Mouse (Mus musculus) forelimb bud, embryonic 11.5 days (tissue): ENCODE data around the gene C2cd4d.

ENCODE experiments used
- DNase-seq: peaks from one replicate; pipeline ENCODE4 v3.0.0-alpha.2; 2012; ENCODE audit warnings: low read depth, low spot score

Gene C2cd4d

DNA sequence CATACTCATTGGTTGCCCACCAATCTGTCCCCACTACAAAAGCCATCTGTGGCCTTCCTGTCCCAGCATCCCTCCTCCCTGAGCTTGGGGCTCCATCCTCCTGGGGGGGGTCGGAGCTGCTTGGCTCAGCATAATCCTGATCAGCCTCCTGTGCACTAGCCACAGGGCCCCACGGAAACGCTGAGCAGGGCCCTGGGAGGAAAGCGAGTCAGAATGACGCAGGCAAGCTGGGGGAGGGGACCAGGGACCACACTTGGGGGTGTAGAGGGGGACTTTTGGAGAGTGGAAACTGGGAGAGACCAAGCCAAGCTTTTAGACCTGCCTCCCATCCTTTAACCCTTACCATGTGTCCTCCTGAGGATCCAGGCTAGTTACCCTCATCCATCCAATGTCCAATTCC lies 13.6 kb downstream of the C2cd4d start:
- no peak for DNase-seq

DNA sequence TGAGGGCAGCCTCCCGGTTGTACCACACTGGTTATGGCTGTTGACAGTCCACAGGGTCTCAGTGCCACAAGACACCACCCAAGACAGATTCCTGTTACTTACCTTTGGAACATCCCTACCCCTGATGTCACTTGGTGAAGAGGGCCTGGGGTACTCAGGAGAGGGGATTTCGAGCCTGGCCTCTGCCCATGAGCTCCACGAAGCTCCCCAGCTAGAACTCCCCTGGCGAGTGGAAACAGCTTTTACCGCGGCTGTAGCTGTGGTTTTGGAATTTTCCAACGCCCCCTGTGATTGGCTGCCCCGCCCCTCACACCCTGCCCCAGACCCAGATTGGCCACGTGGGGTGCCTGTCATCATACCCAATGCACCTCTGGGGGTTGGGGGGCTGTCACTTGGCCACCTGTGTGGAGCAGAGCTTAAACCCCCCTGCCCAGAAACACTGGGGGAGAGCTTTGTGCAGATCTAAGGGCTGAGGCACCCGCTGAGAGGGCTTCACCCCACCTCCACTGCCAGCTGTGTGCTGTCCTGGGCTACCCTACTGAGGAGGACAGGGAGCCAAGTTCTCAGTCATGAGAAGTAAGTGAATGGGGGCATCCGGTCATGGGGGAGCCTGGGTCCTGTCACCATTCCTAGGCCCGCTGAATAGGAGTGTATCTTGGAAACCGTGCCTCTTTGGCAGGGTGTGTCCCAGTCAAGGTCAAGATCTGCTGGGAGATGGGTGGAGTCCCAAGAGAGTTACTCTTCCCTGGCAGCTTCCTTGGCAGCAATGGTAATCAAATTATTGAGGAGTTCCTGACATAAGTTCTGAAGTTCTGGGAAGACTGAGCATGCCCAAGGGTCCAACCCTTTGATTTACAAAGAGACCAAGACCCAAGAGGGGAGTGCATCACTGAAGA lies 15.0 kb downstream of the C2cd4d start:
- DNase-seq: no peak

DNA sequence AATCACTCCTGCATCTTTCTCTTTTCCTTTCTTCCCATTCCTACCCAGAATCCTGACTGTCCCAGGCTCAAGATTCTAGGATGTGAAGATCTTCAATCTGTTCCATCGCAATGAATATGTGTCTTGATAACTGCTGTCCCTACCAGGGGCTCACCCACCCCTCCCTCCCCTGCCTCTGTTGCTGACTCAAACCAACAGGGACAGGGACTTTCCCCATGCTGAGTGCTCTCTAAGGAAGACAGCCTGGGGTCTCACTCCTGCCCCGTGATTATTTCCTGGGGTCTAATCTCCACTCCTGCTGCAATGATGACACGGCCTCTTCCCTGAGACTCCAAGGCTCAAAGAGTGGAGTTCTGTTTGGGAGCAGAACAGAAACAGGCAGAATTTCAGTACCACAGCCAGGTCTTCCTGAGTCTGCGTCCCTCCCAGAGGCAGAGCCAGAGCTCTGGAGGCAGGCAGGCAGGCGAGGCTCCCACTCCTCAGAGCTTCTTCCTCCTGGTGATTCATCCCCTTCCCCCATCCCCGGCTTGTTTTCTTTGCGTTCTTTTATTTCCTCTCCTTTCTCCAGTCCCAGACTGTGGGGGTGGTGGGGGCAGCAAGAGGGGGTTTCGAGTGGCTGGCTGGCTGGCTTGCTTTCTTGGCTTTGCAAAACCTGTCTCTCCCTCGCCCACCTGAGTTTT lies 17.7 kb downstream of the C2cd4d start:
- no peak for DNase-seq

DNA sequence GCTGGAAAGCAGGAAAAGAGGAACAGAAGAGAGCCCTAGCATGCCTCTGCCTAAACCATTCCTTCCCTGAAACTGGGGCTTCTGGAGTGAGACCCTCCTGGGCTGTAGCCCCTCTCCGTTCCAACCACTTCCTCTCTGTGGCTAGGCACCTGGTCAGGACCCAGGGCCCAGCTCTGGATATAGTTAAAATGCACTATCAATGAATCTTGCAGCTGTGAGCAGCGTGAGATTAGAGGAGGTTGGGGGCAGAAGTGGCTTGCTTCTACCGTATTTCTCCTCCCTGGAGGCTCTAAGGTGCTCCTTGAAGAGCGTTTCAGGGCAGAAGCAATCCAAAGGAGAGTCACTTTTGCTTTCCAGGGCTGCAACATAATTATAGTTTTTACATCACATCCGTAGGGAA lies 20.1 kb downstream of the C2cd4d start:
- no peak for DNase-seq

DNA sequence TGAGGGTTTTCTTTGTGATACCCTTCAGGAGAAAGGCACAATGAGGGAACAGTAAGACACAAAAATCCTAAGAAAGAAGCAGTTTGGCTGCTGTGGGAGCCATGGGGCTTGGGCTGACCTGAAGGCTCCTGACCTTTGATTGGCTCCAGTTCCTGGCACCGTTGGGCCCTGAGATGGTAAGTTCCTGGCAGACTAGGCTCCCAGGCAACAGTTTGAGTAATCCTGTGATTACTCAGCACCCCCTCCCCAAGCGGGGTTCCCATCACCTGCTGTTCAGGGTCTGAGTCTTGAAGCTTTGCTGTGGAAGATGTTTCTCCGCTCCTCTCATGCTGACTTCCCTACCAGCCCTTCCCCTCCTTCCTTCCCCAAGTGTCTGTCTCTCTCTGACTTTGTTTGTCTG lies 21.2 kb downstream of the C2cd4d start:
- no peak for DNase-seq

DNA sequence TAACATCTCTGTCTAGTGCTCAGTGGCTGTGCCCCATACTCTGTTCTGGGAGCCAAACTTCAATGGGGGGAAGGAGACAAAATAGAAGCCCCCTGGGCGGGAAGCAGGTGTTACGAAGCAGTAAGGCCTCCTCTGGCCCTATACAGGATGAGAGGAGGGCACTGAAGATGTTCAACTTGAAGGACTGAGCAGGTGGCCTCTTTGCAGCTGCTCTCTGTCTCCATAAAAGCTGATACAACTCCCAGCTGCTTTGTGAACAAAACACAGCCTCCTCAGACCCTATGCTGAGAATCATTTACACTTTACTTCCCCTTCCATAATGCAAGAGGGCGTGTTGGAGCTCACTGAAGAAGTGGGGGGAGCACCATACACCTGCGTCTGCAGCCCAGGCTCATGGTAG lies 24.4 kb downstream of the C2cd4d start:
- DNase-seq: no peak

DNA sequence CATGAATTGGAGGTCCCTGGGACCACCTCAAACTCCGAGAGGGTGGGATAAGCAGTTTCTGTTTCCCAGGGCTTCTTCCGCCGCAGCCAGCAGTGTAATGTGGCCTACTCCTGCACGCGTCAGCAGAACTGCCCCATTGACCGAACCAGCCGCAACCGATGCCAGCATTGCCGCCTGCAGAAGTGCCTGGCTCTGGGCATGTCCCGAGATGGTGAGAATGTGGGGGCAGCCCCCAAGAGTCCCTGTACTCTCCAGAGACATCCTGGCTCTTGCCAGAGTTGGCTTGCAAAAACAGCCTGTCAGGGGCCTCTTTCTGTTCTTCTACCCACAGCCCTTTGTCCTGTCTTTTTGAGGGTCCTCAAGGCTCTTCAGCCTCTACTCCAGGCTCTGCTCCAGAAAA lies 25.2 kb downstream of the C2cd4d start:
- no peak for DNase-seq

DNA sequence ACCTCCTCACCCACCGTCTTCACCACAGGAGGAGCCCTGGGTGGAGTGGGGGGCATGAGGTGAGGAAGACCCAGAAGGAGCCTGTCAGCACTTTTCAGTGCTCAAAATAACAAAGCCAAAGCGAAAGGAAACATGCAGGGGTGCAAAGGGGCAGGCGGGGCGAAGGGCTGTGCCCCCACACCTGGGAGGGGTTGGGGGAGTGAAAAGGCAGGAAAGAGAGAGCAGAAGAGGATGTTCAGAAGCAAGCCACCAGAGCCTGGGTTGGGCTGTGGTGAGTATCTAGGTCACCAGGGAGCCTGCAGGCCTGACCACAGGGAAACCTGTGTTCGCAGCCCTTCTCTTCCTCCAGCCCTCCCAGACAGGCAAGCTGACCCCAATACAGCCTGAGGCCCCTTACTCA lies 25.8 kb downstream of the C2cd4d start:
- DNase-seq: no peak

DNA sequence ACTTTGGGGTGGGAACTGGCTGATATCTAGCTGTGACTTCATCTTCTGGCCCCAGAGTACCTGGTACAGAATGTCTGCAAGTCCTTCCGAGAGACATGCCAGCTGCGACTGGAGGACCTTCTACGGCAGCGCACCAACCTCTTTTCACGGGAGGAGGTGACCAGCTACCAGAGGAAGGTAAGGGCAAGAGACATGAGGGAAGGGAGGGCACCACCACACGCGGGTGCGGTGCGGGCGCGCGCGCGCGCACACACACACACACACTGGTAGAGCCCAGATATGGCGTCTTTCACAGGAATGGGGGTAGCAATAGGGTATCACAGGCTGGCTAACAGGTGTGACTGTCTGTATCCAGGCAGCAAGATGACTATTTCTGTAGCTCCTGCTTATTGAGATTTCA lies 27.2 kb downstream of the C2cd4d start:
- DNase-seq: no peak

DNA sequence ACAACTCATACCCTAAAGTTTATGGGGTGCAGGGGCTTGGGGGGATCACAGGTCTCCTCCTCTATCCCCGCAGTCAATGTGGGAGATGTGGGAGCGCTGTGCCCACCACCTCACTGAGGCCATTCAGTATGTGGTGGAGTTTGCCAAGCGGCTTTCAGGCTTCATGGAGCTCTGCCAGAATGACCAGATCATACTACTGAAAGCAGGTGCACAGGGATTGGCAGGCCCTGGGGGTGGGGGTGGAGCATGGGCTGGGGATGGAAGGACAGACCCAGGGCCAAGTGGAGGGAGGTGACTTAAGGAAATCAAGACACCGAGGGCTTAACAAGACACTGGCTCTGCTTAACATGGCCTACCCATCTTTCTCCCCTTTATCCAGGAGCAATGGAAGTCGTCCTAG lies 28.8 kb downstream of the C2cd4d start:
- DNase-seq: no peak

DNA sequence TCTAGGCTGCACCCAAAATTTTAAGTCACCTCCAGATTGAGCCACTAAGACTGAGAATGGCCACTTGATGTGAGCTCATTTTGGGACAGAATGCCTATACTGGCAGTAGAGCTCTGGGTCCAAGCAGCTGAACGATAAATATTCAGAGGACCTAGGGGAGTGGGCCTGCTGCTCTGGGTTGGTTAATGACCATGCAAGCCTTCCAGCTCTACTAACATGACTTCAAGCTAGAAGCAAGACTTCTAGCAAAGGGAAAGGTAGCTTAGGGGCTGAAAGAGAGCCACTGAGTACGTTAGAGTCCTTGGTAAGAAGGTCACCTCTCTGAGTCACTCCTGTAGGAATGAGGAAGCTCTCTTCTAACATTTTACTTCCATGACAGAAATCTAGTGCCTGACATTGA lies 29.9 kb downstream of the C2cd4d start:
- no peak for DNase-seq

DNA sequence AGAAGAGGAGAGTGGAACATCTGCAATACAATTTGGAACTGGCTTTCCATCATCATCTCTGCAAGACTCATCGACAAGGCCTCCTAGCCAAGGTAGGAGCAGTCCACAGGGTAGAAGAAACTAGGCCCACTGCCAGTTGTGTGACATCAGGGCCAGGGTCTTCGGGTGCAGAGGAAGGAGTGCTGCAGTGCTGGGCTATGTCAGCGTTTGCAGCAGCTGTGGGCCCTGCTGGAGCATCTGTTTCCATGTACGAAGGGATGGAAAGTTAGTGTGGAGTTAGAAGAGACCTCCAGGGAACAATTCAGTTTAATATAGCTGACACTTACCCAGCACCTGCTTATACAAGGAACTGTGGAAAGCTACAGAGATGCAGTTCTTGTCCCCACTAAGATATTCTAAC lies 30.8 kb downstream of the C2cd4d start:
- DNase-seq: no peak

DNA sequence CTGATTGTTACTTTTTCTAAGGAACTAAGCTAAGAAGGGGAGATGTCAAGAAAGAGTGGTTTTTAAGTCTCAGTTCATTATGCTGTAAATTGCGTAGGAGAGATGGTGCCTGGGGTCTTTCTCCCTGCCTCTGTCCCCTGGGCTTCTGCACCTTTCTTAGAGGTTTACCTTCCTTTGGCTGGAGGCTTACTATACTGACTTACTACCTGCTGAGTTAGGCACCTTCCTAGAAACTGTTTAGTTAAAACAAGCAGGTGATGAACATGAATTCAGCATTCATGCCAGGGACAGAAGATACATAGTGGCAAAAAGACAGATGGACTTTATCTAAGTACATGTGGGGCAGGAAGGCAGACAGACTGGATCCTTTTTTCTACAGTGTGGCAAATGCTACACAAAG lies 34.1 kb downstream of the C2cd4d start:
- no peak for DNase-seq

DNA sequence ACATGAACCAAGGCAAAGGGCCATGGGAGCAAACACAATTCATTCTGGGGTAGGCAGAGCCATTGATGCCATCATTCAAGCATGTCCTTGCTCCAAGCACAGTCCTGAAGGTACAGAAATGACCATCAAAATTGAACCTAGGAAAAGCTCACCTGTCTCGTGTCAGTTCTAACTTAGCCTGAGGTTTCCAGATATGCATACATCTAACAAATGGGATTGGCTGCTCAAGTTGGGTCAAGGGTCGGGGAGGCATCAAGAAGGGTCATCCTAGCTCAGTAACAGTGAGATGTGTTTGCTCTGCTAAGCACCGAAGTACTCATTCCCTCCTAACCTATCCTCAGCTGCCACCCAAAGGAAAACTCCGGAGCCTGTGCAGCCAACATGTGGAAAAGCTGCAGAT lies 34.6 kb downstream of the C2cd4d start:
- DNase-seq: no peak

DNA sequence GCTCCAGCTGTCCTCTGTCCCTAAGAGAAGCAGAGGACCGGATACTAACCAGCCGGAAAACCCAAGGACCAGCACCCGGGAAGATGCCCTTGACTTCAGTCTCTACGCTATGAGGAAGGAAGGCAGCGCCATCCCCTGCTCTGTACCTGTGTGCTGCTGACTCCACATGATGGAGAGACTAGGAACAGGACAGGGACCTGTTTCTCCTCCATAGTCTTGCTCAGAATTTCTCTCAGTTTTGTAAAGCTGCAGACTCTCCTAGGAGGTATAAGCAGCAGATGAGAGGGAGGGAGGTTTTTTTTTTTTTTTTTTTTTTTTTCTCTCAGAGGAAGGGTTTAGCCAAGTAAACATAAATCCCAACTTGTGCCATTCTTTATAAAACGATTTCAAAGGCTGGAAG lies 36.0 kb downstream of the C2cd4d start, which contains the start of gene Lingo4:
Gene Lingo4, plus strand, starts transcription at position 301 of the 400 bp plus-strand sequence.
- no peak for DNase-seq

DNA sequence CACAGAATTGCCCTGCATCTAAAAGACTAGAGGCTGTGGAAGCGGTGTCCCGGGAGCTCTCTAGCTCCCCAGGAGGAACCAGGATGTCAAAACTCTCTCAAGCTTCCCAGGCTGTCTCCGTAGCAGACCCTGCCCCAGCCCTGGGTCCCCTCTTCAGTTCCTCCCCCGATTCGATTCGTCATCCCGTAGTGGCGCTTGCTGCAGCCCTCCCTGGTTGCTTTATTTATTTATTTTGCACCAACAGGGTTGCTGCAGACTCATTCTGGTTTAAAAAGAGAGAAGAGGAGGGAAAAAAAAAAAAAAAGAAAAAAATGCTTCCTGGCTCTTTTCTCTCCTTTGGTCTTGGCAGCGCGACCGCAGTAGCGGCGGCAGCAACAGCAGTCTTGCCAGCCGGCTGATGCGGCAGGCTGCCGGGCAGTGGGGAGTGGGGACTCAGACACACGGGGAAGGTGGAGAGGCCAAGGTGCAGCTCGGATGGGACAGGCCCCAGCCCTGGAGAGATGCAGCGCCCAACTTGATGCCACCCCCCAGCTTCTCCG lies 36.8 kb downstream of the C2cd4d start:
- DNase-seq: no peak

DNA sequence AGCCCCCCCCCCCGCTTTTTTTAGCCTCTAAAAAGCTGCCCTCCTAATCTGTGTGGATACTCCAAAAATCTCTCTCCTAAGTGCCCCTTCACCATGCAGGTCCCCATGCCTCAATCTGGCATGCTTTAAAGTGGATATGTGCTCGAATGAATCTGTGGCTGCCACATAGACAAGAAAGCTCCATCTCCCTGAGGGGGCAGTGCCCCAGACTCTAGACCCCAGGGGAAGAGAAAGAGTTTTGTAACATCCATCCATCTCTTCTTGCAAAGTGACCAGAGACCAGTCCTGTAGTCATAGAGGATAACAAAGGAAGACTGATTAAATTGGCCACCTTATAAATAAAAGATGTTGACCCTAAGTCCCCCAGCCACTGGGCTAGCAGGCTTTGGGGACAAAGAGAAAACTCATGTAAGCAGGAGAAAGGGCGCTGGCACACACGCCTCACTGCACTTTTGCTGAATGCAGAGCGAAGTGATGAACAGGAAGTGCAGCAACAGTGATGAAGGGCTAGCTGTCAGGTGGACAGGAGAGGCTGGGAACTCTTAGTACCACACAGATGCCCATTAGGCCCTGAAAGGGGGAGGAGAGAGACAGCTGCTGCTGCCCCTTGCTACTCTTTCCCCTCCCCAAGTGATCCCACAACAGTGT lies 37.5 kb downstream of the C2cd4d start:
- no peak for DNase-seq

DNA sequence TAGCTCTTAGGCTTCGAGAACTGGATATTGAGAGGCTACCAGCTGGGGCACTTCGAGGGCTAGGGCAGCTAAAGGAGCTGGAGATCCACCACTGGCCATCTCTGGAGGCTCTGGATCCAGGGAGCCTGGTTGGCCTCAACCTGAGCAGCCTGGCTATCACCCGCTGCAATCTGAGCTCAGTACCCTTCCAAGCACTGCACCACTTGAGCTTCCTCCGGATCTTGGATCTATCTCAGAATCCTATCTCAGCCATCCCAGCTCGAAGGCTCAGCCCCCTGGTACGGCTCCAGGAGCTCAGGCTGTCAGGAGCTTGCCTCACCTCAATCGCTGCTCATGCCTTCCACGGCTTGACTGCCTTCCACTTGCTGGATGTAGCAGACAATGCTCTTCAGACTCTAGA lies 40.2 kb downstream of the C2cd4d start:
- no peak for DNase-seq

DNA sequence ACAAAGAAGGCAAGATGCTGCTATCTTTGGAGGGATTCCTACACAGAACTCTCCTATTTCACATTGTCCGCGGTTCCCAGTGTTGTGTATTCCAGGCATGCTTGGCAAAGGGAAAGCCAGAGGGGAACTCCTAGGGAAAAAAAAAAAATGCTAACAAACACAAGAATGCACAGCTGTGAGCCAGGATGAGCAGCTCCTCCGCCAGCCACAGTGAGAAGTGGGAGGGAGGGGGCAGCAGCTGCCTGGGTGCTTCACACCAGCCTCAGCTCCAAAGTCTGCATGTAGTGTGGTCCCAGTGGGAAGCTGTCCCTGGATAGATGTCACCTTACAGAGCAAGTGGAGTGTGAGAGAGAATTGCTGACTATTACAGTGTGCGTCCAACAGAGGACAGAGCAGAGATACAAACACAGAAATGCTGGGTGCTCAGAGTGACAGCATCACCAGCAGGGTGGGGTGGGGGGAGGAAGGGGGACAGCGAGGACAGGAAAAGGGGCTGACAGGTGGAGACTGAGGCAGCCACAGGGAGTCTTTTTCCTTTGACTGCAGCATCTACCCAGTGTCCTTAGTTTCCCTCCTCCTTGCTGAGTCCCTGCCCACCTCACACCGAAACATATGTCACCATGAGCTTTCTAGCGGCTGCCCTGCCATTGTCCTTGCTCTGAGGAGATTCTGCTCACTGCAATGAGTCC lies 42.3 kb downstream of the C2cd4d start:
- no peak for DNase-seq

DNA sequence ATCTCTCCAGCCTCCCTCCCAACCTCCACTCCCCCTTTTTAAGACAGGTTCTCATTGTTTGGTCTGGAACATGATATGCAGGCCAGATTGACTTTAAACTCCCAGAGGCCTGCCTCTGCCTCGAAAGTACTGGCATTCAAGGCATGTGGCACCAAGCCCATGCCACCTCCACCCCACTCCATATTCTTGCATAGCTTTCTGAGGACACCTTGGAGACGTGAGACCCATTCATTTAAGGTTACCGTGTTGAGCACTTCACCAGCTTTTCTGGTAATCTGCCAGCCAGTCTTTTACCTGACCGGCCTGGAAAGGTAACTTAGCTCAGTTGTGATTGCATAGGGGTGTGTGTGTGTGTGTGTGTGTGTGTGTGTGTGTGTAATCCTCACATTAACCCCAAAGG lies 43.3 kb downstream of the C2cd4d start:
- no peak for DNase-seq

DNA sequence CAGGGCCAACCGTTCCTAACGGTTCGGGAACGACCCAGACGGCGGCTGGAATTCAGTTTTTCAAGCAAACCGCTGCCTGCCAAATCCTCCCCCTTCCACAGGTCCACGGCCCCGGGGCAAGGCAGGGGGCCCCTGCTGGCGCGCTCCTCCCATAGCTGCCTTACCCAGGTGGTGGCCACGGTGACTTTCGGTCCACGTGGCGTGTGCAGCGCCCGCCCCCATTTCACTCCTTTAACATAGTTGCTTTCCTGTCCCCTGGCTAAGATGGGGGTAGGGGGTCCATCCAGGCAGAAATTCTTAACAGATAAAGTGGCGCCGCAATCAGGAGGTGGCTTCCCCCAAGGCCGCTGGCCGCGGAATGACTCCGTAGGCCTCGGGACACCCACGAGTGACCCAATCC lies 50.3 kb downstream of the C2cd4d start:
- no peak for DNase-seq
